Mouse (Mus musculus) granulocyte monocyte progenitor cell, adult 5-6 weeks (primary cell): ENCODE measurements at regions not wholly inside any gene's neighbourhood (a gene's known extent, or its start where the extent isn't known, plus 50 kb on each side); places are given as distances from the start of the nearest gene placed in this dataset.
A peak's percentile ranks its signal among the peaks of the same experiment; 100 is the strongest.
"Not testable (repeated sequence)": the region's sequence is repeated elsewhere in the genome, so short reads cannot be mapped to it uniquely, and the experiment has no call there.

Source experiments
- ATAC-seq: replicated peaks from 2 replicates; pipeline ENCODE4 v1.8.0; 2016; ENCODE audit warnings: mild to moderate bottlenecking, moderate TSS enrichment, inconsistent platforms; ENCODE audit not compliant: poor library complexity, severe bottlenecking

- ATAC-seq = no peak
These were observed 307.9 kb upstream of the Ubash3b start for GRCm38 (mm10) chr9:41469414-41469813.

GRCm38 (mm10) chr9:41464057-41464685, 302.7 kb upstream of the Ubash3b start:
- no peak for ATAC-seq

- ATAC-seq = peak; percentile 94
These were observed 300.2 kb upstream of the Ubash3b start for GRCm38 (mm10) chr9:41461742-41462141.

- no peak for ATAC-seq
These were observed 299.2 kb upstream of the Ubash3b start for GRCm38 (mm10) chr9:41460709-41461108.

- ATAC-seq = no peak
These were observed 295.5 kb upstream of the Ubash3b start for GRCm38 (mm10) chr9:41457003-41457402.

GRCm38 (mm10) chr9:41451738-41452137, 290.2 kb upstream of the Ubash3b start:
- no peak for ATAC-seq

GRCm38 (mm10) chr9:41449233-41449632, 287.7 kb upstream of the Ubash3b start:
- no peak for ATAC-seq

GRCm38 (mm10) chr9:41447902-41448301, 286.4 kb upstream of the Ubash3b start:
- no peak for ATAC-seq

- no peak for ATAC-seq
These were observed 285.8 kb upstream of the Ubash3b start for GRCm38 (mm10) chr9:41447211-41447875.

- ATAC-seq = no peak
These were observed 285.1 kb upstream of the Ubash3b start for GRCm38 (mm10) chr9:41446431-41447203.

GRCm38 (mm10) chr9:41442418-41442817, 280.9 kb upstream of the Ubash3b start:
- no peak for ATAC-seq

- no peak for ATAC-seq
These were observed 278.5 kb upstream of the Ubash3b start for GRCm38 (mm10) chr9:41439979-41440378.

GRCm38 (mm10) chr9:41438141-41438540, 276.6 kb upstream of the Ubash3b start:
- ATAC-seq = no peak

- ATAC-seq = no peak
These were observed 269.2 kb upstream of the Ubash3b start for GRCm38 (mm10) chr9:41430391-41431343.

- no peak for ATAC-seq
These were observed 268.4 kb upstream of the Ubash3b start for GRCm38 (mm10) chr9:41429711-41430390.

GRCm38 (mm10) chr9:41429236-41429635, 267.7 kb upstream of the Ubash3b start:
- ATAC-seq = no peak

- ATAC-seq = no peak
These were observed 265.2 kb upstream of the Ubash3b start for GRCm38 (mm10) chr9:41426698-41427097.

- no peak for ATAC-seq
These were observed 263.7 kb upstream of the Ubash3b start for GRCm38 (mm10) chr9:41425225-41425624.

- ATAC-seq = no peak
These were observed 252.3 kb upstream of the Ubash3b start for GRCm38 (mm10) chr9:41413791-41414190.

GRCm38 (mm10) chr9:41413091-41413490, 251.6 kb upstream of the Ubash3b start:
- ATAC-seq = not testable (repeated sequence)
